Mouse (Mus musculus) stomach, embryonic 16.5 days (tissue): ENCODE measurements around the gene Agap2. TPM values are rescaled to one million over a fixed set of nuclear protein-coding genes. Genes with fewer than 3 reads are reported as not detected.

ENCODE experiments used
- ATAC-seq: fragments of 200-750 bp; cut with Nextera tagmentation; 2 replicates; pipeline ENCODE4 v1.8.0; 2017; ENCODE audit warnings: moderate number of reproducible peaks, moderate TSS enrichment; ENCODE audit not compliant: insufficient read depth, low FRiP score
- H3K27ac ChIP-seq: fragments of 300-500 bp; sonication (generic); 2 replicates; pipeline ENCODE4 v1.5.1; 2014; ENCODE audit warnings: low read length
- H3K27me3 ChIP-seq: fragments of 300-500 bp; sonication (generic); 2 replicates; pipeline ENCODE4 v1.6.1; 2014; ENCODE audit warnings: low read length, control low read depth, mixed read lengths; ENCODE audit not compliant: control insufficient read depth, insufficient read depth
- H3K36me3 ChIP-seq: fragments of 300-500 bp; sonication (generic); 2 replicates; pipeline ENCODE4 v1.6.1; 2014; ENCODE audit warnings: low read length; ENCODE audit not compliant: control insufficient read depth, insufficient read depth
- H3K4me1 ChIP-seq: fragments of 300-500 bp; sonication (generic); 2 replicates; pipeline ENCODE4 v1.6.1; 2014; ENCODE audit warnings: low read length, control low read depth, mixed read lengths; ENCODE audit not compliant: control insufficient read depth, insufficient read depth
- H3K4me2 ChIP-seq: fragments of 300-500 bp; sonication (generic); 2 replicates; pipeline ENCODE4 v1.6.1; 2014; ENCODE audit warnings: low read depth, low read length, mixed read lengths
- H3K4me3 ChIP-seq: fragments of 300-500 bp; sonication (generic); replicated peaks from 2 replicates; pipeline ENCODE4 v1.5.1; 2014; ENCODE audit warnings: mild to moderate bottlenecking, low read length
- H3K9ac ChIP-seq: fragments of 300-500 bp; sonication (generic); 2 replicates; pipeline ENCODE4 v1.6.1; 2014; ENCODE audit warnings: low read length
- H3K9me3 ChIP-seq: fragments of 300-500 bp; sonication (generic); replicated peaks from 2 replicates; pipeline ENCODE4 v1.6.1; 2016; ENCODE audit warnings: low read length, control low read depth; ENCODE audit not compliant: control insufficient read depth
- WGBS: fragments of 180-500 bp; shearing (Covaris S2); extraction: QIAGEN DNeasy Blood & Tissue Kit; methylation state at CpG from one replicate; pipeline ENCODE4 v1.1.7; 2014; 5-methylcytosine and 5-hydroxymethylcytosine counted together
- polyA plus RNA-seq: library from polyadenylated mRNA; unstranded; fragments of >200 nt; fragmentation: Nextera tagmentation; extraction: Ambion mirVana; gene quantifications from 2 replicates; pipeline ENCODE4 v1.2.1, GENCODE M21; 2015

Agap2 gene
- polyA plus RNA-seq, 1 experiment from 2014 or later: 0.62 TPM

DNA sequence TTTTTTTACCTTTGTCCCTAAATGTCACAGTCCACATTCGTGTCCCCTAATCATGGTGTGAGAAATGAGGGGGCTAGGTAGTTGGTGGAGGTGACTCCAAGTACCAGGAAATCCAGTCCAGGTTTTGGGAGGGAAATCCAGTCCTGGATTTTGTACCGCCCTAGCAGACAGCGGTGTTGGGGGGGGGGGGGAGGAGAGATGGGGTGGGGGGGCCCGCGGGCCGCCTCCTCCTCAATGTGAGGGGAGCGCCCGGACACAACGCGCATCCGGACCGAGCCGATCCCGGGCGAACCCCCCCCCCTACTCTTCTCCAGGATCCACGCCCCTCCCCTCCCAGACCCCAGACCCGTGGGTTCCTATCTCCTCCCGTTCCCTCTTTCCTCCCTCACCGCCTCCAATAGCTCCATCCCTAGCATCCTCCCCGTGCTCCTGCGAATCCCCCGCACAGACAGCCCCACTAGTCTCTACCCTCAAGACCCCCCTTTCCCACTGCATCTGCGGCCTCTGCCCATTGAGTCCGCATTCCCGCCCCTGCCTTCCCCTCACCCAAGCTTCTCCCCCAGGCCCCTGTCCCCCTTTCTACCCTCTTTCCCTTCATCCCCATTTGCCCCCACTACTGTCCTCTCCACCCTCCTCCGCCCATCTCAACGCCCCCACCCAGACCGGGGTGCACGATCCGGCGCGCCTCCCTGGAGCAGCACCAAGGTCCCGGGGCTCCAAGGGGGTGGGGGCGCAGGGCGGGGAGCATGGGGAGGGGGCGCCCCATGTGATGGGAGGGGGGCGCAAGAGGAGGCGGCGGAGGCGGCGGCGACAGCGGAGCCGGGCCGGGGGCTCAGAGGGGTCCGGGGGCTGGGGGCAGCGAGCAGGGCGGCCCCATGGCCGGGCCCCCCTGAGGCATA lies 3.8 kb downstream of the Agap2 start:
- H3K4me2 ChIP-seq: peak overlapping the region; percentile 89
- H3K4me1 ChIP-seq: peaks cover 27% of the 10 kb centered on the region
- H3K9ac ChIP-seq: peak overlapping the region; percentile 65
- under 1% methylated on average over 34 of the region's 49 CpGs for WGBS
- H3K9me3 ChIP-seq: no peaks in the 10 kb centered on the region
- H3K4me3 ChIP-seq: peak overlapping the region; percentile 53
- no peaks in the 10 kb centered on the region for H3K36me3 ChIP-seq
- H3K27me3 ChIP-seq: peaks cover 78% of the 10 kb centered on the region
- peak; percentile 36; the same call in 1 of the 2 replicates for ATAC-seq
- H3K27ac ChIP-seq: no peak overlapping the region

DNA sequence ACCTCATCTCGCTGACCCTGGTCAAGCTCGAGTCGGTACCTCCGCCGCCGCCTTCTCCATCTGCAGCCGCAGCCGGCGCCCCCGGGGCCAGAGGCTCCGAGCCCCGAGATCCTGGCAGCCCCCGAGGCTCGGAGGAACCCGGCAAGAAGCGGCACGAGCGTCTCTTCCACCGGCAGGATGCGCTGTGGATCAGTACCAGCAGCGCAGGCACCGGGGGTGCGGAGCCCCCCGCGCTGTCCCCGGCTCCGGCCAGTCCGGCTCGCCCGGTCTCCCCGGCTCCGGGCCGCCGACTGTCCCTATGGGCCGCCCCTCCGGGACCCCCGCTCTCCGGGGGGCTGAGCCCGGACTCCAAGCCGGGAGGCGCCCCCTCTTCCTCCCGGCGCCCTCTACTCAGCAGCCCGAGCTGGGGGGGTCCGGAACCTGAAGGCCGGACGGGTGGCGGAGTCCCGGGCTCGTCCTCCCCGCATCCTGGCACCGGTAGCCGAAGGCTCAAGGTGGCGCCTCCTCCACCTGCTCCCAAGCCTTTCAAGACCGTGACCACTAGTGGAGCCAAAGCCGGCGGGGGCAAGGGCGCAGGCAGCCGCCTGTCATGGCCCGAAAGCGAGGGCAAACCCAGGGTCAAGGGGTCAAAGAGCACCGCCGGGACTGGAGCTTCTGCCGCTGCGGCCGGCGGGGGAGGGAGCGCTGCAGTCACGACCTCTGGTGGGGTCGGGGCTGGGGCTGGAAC lies 4.7 kb downstream of the Agap2 start:
- peaks cover 80% of the 10 kb centered on the region for H3K27me3 ChIP-seq
- H3K4me1 ChIP-seq: peaks cover 27% of the 10 kb centered on the region
- no peaks in the 10 kb centered on the region for H3K9me3 ChIP-seq
- peak overlapping the region; percentile 65 for H3K9ac ChIP-seq
- H3K4me3 ChIP-seq: peak overlapping the region; percentile 53
- WGBS: 7% methylated on average over 69 of the region's 70 CpGs
- peak overlapping the region; percentile 89 for H3K4me2 ChIP-seq
- no peak overlapping the region for H3K27ac ChIP-seq
- H3K36me3 ChIP-seq: no peaks in the 10 kb centered on the region
- ATAC-seq: no peak

DNA sequence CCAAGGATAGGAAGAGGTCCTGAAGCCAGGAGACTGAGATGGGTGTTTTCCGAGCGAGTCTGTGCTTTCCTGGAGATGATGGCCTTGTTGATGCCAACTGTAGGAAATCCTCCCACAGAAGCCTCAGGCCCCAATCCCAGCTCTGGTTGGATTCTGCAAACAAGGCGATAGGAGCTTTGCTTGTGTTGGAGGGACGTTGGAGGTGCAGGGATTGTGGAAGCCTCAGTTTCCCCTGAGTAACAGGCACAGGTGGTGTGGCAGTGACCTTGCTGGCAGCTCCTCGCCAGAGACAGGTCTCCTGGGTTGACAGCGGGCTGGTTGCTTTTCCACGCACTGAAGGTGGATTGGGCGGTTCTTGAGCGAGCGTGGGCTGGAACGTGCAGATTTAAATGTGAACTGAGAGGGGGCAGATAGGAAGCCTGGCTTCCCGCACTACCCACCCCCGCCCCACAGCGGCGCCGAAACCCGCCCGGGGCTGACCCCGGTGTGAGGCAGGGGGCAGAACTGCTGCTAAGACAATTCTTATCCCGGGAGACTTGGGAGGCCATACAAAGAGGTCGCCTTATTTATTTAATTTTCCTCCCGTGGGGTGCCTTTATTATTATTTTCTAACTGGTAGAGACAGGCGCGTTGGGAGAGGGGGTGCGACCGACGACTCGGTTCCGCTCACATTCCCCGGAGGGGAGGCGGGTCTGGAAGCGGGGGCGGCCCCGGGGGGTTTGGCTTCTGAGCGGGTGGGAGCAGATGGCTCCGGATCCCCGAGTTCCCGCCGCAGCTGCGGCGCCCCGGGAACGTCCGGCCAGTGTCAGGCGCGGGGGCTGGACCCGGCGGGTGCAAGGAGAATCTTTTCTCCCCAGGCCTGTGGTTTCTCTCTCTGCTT lies 6.1 kb downstream of the Agap2 start:
- Histone ChIP-seq H3K27ac (no peak overlapping the region), H3K27me3 (peaks cover 75% of the 10 kb centered on the region), H3K9ac (peak overlapping the region; percentile 61), H3K4me2 (peak overlapping the region; percentile 54), H3K36me3 (no peaks in the 10 kb centered on the region), H3K4me3 (peak overlapping the region; percentile 32), H3K4me1 (peaks cover 27% of the 10 kb centered on the region), H3K9me3 (no peaks in the 10 kb centered on the region)
- no peak for ATAC-seq
- 4% methylated on average over 48 of the region's 48 CpGs for WGBS

DNA sequence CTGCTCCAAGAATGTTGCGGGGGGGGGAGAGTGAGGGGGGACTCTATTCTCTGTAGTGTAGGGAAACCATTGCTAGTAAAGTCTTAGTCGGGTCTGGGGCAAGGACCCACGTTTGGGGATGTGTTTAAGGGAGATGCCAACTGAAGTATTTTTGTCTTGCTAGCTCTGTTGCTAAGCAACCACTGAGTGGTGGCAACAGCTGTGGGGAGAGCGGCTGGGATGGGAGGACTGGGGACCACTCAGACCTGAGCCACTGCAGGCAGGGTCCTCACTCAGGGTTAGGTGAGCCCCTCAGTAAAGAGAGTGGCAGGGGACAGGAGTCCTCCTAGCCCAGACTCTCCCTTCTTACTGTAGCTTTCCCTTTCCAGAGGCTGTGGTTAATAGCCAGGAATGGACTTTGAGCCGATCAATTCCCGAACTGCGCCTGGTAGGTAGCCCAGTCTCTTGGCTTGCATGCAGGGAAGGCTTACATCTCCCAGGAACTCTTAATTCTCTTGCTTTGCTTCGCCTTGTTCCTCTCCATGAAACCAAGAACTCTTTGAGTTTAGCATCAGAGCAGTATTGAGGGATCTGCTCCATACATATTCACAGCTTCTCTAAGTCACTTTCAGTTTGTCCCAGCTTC lies 7.0 kb downstream of the Agap2 start:
- Histone ChIP-seq H3K4me3 (no peak overlapping the region), H3K27me3 (peaks cover 65% of the 10 kb centered on the region), H3K9ac (no peak overlapping the region), H3K4me2 (no peak overlapping the region), H3K27ac (no peak overlapping the region), H3K9me3 (no peaks in the 10 kb centered on the region), H3K36me3 (no peaks in the 10 kb centered on the region), H3K4me1 (peaks cover 27% of the 10 kb centered on the region)
- ATAC-seq: no peak
- WGBS: 35% methylated on average over 8 of the region's 8 CpGs

DNA sequence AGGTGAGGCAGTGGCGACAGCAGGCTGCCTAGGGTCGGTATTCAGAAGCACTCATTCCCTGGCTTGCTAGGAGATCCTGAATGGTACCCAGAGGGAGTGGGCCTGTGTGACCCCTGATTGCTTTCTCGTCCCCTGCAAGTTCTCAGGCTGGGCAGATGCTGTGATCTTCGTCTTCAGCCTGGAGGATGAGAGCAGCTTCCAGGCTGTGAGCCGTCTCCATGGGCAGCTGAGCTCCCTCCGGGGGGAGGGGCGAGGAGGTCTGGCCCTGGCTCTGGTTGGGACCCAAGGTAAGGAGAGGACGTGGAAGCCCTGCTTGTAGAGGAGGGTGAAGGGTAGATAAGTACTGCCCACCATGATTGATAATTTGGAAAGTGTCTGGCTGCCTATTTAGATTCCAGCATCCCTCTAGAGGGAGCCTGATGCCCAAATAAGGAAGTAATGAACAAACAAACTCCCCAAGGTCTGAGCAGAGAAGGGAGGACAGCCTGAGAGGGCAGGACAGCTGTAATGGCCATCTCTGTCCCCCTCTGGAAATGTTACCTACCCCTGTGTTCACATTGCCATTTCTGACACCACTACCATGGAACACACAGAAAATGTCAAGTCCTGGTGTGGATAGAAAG lies 8.3 kb downstream of the Agap2 start:
- H3K4me3 ChIP-seq: no peak overlapping the region
- H3K9me3 ChIP-seq: no peaks in the 10 kb centered on the region
- peaks cover 27% of the 10 kb centered on the region for H3K4me1 ChIP-seq
- WGBS: 32% methylated on average over 8 of the region's 8 CpGs
- no peak overlapping the region for H3K9ac ChIP-seq
- peaks cover 57% of the 10 kb centered on the region for H3K27me3 ChIP-seq
- H3K27ac ChIP-seq: no peak overlapping the region
- no peaks in the 10 kb centered on the region for H3K36me3 ChIP-seq
- ATAC-seq: no peak
- H3K4me2 ChIP-seq: no peak overlapping the region

DNA sequence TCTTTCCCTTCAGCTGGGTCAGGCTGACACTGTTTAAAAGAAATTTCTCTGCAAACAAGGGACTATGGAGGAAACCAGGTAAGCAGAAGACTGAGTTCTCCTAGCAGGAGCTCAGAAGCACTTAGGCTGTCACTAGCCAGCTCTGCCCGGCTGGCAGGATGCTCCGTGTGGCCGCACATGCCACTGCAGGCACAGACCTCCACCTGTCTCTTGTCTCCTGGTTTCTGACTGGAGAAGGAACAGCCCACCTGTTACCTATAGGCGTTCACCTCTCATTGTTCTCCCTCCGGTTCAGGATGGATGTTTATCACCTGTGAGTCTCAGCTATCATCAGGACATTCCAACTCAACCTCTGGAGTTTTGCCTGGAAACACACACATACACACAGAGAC lies 8.8 kb downstream of the Agap2 start:
- no peak overlapping the region for H3K4me3 ChIP-seq
- H3K4me1 ChIP-seq: peaks cover 25% of the 10 kb centered on the region
- no peak overlapping the region for H3K4me2 ChIP-seq
- ATAC-seq: no peak
- peaks cover 52% of the 10 kb centered on the region for H3K27me3 ChIP-seq
- no peak overlapping the region for H3K9ac ChIP-seq
- no peaks in the 10 kb centered on the region for H3K36me3 ChIP-seq
- no peaks in the 10 kb centered on the region for H3K9me3 ChIP-seq
- WGBS: 31% methylated on average over 5 of the region's 5 CpGs
- H3K27ac ChIP-seq: no peak overlapping the region

DNA sequence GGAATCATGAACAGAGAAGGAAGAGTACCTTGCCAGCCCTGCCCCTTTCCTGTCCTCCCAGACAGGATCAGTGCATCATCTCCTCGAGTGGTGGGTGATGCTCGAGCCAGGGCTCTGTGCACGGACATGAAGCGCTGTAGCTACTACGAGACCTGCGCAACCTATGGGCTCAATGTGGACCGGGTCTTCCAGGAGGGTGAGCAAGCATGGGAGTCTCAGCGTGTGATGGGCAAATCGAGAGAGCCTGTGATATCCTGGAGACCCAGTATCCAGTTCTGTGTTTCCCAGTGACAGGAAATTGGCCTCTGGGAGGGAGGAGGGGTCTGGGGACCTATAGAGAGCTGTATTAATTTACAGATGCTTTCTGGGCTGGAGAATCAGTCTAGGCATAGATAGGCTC lies 10.0 kb downstream of the Agap2 start:
- 79% methylated on average over 9 of the region's 9 CpGs for WGBS
- Histone ChIP-seq H3K36me3 (no peaks in the 10 kb centered on the region), H3K9ac (no peak overlapping the region), H3K4me3 (no peak overlapping the region), H3K27me3 (peaks cover 51% of the 10 kb centered on the region), H3K27ac (no peak overlapping the region), H3K9me3 (no peaks in the 10 kb centered on the region), H3K4me1 (peaks cover 14% of the 10 kb centered on the region), H3K4me2 (no peak overlapping the region)
- ATAC-seq: no peak

DNA sequence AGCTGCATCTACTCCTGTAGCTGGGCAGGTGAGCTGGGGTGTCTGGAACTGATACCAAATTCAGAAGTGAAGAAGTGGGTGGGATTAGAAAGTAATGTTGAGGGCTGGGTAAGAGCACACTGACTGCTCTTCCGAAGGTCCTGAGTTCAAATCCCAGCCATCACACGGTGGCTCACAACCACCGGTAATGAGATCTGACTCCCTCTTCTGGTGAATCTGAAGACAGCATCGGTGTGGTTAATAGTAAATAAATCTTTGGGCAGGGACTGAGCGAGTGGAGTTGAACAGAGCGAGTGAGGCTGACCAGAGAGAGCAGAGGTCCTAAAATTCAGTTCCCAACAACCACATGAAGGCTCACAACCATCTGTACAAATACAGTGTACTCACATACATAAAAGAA lies 10.5 kb downstream of the Agap2 start:
- no peak overlapping the region for H3K9ac ChIP-seq
- ATAC-seq: no peak
- 60% methylated on average over 6 of the region's 6 CpGs for WGBS
- H3K4me2 ChIP-seq: no peak overlapping the region
- H3K9me3 ChIP-seq: no peaks in the 10 kb centered on the region
- H3K27me3 ChIP-seq: peaks cover 51% of the 10 kb centered on the region
- H3K36me3 ChIP-seq: no peaks in the 10 kb centered on the region
- peaks cover 10% of the 10 kb centered on the region; the same call in 1 of the 2 replicates for H3K4me1 ChIP-seq
- H3K4me3 ChIP-seq: no peak overlapping the region
- H3K27ac ChIP-seq: no peak overlapping the region
